Mouse (Mus musculus) cerebellum, adult (tissue): ENCODE measurements around the gene Lypd6.
A peak's percentile ranks its signal among the peaks of the same experiment; 100 is the strongest.

Experiments used
- ATAC-seq: cut with Nextera tagmentation; 2 replicates; pipeline ENCODE4 v1.9.2; 2017; ENCODE audit warnings: mild to moderate bottlenecking, moderate library complexity, mixed read lengths; ENCODE audit not compliant: insufficient number of reproducible peaks, low FRiP score, low TSS enrichment

Gene Lypd6

DNA sequence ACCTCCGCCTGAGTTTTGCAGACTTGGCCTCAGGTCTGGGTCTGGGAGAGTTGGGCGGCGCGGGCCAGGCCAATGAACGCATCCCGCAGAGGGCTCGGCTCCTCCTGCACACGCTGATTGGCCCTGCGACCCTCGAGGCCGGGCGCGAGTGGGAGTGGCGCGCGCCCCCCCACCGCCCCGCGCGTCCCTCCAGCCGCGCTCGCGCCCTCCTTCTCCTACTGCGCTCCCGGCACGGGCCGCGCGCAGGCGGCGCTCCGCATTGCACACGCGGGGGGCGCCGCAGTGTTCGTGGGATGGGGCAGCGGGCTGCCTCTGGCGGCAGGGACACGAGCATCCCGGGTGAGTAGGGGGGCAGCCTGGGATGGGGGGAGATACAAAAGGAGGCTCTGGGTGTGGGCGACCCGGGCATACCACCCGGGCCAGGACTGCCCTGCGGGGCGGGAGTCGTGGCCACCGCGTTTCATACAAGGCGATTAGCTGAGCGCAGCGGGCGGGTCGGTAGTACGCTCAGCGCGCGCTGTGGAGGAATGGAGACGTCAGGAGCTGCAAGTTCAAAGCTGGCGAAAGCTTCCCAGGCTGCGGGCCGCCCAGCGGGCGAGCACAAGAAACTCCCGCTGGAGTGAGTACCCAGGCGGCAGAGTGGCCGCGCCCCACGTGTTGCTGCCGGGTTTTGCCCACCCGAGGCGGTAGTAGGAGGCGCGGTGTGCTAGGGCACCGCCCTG lies at the start of gene Lypd6:
Lypd6 (plus strand) TSS at position 184 of the 722 bp plus-strand sequence.
- peak; percentile 53; the same call in 1 of the 2 replicates for ATAC-seq

DNA sequence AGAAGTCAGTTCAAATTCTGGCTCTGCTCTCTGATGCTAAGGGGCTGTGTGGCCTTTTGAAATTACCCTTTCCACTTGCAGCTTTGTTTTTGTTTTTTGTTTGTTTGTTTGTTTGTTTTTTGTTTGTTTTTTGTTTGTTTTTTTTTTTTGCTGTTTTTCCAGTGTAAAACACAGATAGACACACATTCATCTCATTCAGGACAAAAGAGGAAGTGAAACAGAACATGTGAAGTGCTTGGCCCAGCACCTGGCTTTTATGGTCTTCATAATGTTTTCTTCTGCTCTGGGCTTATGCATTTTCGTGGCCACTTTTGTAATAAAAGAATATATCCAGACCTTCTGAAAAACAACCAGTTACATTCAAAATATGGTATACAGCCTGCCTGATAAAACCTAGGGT lies 46.8 kb upstream of the Lypd6 start:
- ATAC-seq = no peak

DNA sequence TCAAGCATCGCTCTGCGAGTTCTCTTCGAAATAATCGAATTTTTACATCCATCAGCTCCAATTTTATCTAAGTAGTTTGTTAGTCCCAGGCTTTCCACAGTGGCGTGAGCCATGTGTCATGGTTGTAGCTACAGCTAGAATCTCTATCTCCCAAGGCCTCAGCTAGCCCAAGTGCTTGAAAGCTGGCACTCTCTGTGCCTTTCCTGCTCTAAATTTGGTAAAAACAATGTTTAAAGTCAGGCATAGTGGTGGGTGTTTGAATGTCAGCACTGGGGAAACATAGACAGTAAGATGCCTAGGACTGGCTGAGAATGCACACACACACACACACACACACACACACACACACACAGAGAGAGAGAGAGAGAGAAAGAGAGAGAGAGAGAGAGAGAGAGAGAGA lies 40.7 kb upstream of the Lypd6 start:
- ATAC-seq = no peak

DNA sequence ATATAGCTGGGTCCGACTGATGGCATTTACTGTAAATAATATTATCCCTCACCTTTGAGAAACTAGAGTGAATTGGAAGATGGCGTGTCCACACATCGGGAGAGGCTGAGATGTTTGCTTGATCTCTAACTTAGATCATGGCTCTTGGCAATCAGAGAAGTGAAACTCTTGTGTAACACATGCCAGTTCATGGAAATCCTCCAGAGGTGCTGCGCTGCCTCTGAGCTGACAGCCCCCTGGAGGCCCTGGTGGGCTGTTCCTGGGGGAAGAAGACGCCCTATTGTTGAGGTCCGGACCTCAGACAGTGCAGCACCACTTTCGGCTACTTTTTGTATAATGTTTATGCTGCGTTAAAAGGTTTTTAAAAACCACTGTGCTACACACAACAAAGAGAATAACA lies 37.3 kb upstream of the Lypd6 start:
- ATAC-seq = no peak

- ATAC-seq = no peak
These were observed 21.9 kb upstream of the Lypd6 start for GRCm38 (mm10) chr2:50044170-50044870.

- ATAC-seq = no peak
These were observed 21.3 kb upstream of the Lypd6 start for GRCm38 (mm10) chr2:50044871-50045470.

DNA sequence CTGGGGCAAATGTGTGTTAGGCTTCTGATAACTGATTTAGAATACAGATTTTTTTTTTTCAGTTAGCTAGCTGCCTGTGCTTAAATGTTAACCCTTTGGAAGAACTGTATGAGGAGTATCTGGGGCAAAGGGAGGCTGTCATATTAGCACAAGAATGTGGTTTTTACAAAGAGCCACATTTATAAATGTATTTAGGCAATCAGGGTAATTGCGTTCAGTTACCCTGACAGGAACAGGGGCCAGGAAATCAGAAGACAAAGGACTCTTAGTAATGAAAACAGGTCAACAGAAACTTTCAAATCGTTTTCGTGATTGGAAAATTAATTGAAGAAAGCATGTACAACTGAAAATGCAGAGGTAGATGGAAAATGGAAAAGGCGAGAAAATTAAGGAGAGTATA lies 20.4 kb upstream of the Lypd6 start:
- no peak for ATAC-seq

DNA sequence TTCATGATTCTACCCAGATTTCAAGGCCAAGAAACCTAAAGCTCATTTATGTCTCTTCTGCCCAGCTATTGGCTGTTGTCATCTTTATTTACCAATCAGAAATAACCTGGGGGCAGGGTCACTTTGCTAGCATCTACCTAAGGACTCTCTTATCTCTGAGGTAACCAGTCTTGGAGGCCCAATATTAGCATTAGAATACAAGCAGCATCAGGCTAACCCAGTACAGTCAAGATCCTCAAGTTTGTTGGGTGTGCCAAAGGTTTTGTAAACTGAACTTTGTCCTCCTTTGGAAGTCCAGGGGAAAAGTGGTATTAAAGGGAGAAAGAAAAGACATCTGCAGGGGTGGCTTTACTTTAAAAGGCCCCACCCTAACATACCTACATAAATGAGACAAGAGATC lies 17.8 kb upstream of the Lypd6 start:
- ATAC-seq = no peak

GRCm38 (mm10) chr2:50053893-50054292 lies 12.3 kb upstream of the Lypd6 start:
- ATAC-seq = no peak

DNA sequence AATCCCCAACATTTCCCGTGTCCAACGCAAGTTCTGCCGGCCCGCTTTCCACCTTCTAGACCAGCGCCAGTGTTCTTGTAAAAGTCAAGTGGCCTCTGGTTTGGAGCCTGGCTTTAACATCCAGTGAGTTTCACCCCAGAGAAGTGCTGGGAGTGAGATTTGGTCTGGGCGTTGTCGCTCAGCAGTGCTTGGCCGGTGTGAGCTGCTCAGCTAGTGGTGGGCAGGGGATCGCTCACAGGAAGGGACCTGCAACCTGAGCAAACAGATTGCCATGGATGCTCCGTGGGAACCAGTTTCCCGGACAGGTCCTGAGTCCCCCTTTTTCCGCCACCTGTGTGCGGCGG lies 355 bp upstream of the Lypd6 start:
- ATAC-seq = 0 out of 2 replicates have a peak, but pooled peaks have one; percentile 18

GRCm38 (mm10) chr2:50066968-50067315 lies 713 bp downstream of the Lypd6 start:
- ATAC-seq = no peak

DNA sequence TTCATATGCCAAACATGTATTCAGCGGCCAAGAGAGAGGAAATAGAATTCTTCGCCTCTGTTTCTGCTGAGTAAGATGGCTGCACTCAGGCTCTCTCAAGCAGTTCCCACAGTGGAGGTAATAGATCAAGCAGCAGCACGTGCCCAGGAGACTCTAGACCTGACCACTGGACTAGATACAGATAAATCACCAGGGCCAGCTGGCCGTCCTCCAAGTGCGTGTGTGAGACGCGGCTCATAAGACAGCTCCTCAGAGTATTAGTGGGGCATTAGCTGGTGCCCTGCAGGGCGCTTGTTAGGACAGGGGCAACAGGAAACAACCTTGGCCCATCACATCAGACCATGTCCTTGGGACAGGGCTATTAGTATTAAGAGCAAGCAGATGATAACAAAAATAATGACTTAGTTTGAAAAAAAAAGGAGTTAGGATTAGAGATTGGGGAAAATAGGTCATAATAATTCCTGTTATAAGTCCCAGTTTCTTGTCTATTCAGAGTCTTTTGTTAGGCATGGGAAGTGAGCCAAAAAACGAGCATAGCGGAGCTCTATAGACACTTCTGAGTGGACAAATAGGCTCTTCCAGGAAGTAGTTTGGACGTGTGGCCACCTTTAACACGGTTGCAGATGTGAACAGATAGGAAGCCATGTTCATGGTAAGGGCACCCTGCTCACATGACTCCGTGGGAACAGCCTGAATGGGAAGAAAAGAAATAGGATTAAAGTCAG lies 3.5 kb downstream of the Lypd6 start:
- no peak for ATAC-seq

GRCm38 (mm10) chr2:50072158-50072557 lies 5.9 kb downstream of the Lypd6 start:
- ATAC-seq = no peak

DNA sequence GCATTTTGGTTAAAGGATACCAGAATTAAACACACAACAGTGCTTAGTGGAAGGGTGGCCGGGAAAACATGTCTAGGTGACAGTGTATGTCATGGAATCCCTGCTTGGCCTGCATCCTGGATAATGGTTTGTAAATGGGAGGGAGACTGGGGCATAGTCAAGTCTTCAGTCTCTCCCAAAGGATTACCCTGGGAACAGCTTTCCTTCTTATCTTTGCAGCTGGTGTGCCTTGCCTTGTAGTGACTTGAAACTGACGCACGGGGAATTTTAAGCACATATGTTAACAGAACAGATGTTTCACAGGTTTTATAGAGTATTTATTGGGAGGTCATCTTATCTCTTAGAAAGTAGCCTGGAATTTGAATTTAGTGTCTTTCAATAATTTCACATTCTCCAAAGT lies 18.5 kb downstream of the Lypd6 start:
- ATAC-seq = no peak

- no peak for ATAC-seq
These were observed 21.5 kb downstream of the Lypd6 start for GRCm38 (mm10) chr2:50087761-50088160.

- ATAC-seq = no peak
These were observed 30.1 kb downstream of the Lypd6 start for GRCm38 (mm10) chr2:50096336-50096735.

DNA sequence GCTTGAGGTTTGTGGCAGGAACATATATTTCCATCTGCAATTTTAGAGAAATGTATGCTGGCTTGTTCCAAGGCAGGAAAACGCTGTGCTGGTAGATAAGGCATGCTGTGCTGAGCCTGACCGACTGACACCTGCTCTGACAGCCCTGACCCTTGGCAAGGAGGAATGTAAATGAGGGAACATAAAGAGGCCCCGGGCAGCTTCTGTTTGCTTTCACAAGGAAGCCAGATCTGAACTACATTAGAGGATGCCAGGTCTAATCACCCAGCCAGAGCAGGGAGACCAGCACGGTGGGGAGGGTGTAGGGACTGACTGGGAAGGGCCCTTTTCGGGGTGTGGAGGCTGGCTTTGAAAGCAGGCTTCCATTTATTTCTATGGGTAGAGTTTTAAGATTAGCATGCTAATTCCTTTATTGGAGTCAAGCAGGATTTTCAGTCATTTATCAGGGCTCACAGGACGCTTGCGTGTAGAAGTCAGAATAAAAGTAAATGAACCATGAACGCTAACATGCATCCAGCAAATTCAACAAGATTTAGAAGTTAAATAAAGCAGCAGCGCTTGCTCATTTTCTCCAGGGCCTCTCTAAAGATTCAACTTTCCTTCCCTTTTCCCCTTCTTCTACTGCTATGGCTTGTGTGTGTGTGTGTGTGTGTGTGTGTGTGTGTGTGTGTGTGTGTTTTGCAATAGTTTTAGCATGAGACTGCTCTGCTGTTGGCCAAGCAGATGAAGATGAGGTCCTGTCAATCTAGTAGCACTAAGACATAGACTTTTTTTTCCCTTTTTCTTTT lies 34.3 kb downstream of the Lypd6 start:
- ATAC-seq = no peak

- no peak for ATAC-seq
These were observed 34.9 kb downstream of the Lypd6 start for GRCm38 (mm10) chr2:50101152-50101450.

DNA sequence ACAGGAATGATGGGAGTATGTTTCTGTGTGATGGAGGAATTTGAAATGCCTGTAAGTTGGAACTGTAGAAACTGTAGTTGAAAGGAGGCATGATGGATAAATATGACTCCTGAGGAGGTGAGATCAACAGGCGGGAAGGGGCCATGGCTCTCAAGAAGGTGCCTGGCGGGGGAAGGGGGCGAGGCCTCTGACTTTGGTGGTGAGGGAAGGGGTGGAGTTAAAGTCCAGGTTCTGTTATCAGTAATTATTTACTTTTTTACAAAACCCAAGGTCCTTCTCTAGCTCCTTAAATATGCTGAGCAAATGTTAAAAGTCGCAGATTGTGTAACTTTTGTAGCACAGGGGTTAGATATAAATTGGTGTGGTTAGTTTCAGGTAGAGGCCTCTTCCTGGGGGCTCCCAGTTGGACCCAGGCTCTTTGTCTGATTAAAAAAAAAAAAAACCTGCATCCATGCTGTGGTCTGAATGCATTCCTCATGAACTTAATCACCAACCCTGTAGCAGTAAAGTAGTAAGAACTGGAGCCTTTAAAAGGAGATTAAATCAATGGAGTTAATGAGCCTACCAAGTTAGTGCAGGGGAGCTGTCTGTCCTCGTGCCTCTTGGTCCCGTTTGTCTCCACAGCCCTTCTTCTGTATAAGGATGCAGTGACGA lies 37.7 kb downstream of the Lypd6 start:
- ATAC-seq = no peak

- no peak for ATAC-seq
These were observed 39.4 kb downstream of the Lypd6 start for GRCm38 (mm10) chr2:50105590-50105989.
